Mouse (Mus musculus): ENCODE results near the gene Cnnm3. TPM values are rescaled to one million over a fixed set of nuclear protein-coding genes. Genes with fewer than 3 reads are reported as not detected.

Cnnm3 gene
- polyA plus RNA-seq, 1 experiment, result 13.0 TPM

- WGBS, result 72% methylated on average over 3 of the region's 3 CpGs
- no peaks in the 10 kb centered on the region; the same call in 1 of the 2 replicates for H3K4me1 ChIP-seq (ENCODE audit: control insufficient read depth, insufficient read depth, insufficient read length, low read length)
- no peak for TF ChIP-seq POLR2A (IDR thresholded peaks at IDR 0.05; ENCODE audit: low read depth, low read length)
- H3K27ac ChIP-seq (ENCODE audit: insufficient read depth, low read depth, low read length), result no peak overlapping the region
- H3K36me3 ChIP-seq (ENCODE audit: control insufficient read depth, insufficient read depth, low read length), result peaks cover 38% of the 10 kb centered on the region
- H3K4me3 ChIP-seq (ENCODE audit: low read depth, low read length), result no peak overlapping the region
- no peaks in the 10 kb centered on the region for H3K27me3 ChIP-seq (ENCODE audit: control insufficient read depth, insufficient read depth, low read length)
Observed at GRCm38 (mm10) chr1:36518259-36518658, 6.6 kb downstream of the Cnnm3 start.

- Histone ChIP-seq H3K4me3 (ENCODE audit: low read depth, low read length) (no peak overlapping the region), H3K27ac (ENCODE audit: insufficient read depth, low read depth, low read length) (no peak overlapping the region), H3K27me3 (ENCODE audit: control insufficient read depth, insufficient read depth, low read length) (no peaks in the 10 kb centered on the region), H3K36me3 (ENCODE audit: control insufficient read depth, insufficient read depth, low read length) (peaks cover 48% of the 10 kb centered on the region), H3K4me1 (ENCODE audit: control insufficient read depth, insufficient read depth, insufficient read length, low read length) (no peaks in the 10 kb centered on the region)
- no peak for TF ChIP-seq POLR2A (IDR thresholded peaks at IDR 0.05; ENCODE audit: low read depth, low read length)
- WGBS, result 78% methylated on average over 11 of the region's 11 CpGs
Observed at GRCm38 (mm10) chr1:36519626-36520025, 8.0 kb downstream of the Cnnm3 start.

- Histone ChIP-seq H3K27me3 (ENCODE audit: control insufficient read depth, insufficient read depth, low read length) (no peaks in the 10 kb centered on the region), H3K36me3 (ENCODE audit: control insufficient read depth, insufficient read depth, low read length) (peaks cover 63% of the 10 kb centered on the region), H3K4me1 (ENCODE audit: control insufficient read depth, insufficient read depth, insufficient read length, low read length) (no peaks in the 10 kb centered on the region), H3K27ac (ENCODE audit: insufficient read depth, low read depth, low read length) (no peak overlapping the region), H3K4me3 (ENCODE audit: low read depth, low read length) (no peak overlapping the region)
- TF ChIP-seq CTCF (IDR thresholded peaks at IDR 0.05; ENCODE audit: extremely low read depth, insufficient read length, insufficient replicate concordance, low read depth, low read length) (no peak), POLR2A (IDR thresholded peaks at IDR 0.05; ENCODE audit: low read depth, low read length) (no peak)
- 95% methylated on average over 7 of the region's 7 CpGs for WGBS
Observed at GRCm38 (mm10) chr1:36522210-36522609, 10.5 kb downstream of the Cnnm3 start.

GRCm38 (mm10) chr1:36523332-36524013 is 11.8 kb downstream of the Cnnm3 start:
- H3K36me3 ChIP-seq (ENCODE audit: control insufficient read depth, insufficient read depth, low read length), result peaks cover 63% of the 10 kb centered on the region
- no peak overlapping the region for H3K27ac ChIP-seq (ENCODE audit: insufficient read depth, low read depth, low read length)
- H3K4me3 ChIP-seq (ENCODE audit: low read depth, low read length), result no peak overlapping the region
- 34% methylated on average over 9 of the region's 9 CpGs for WGBS
- no peaks in the 10 kb centered on the region for H3K4me1 ChIP-seq (ENCODE audit: control insufficient read depth, insufficient read depth, insufficient read length, low read length)
- H3K27me3 ChIP-seq (ENCODE audit: control insufficient read depth, insufficient read depth, low read length), result no peaks in the 10 kb centered on the region
- TF ChIP-seq CTCF (IDR thresholded peaks at IDR 0.05; ENCODE audit: extremely low read depth, insufficient read length, insufficient replicate concordance, low read depth, low read length), result no peak

GRCm38 (mm10) chr1:36524058-36524457 is 12.4 kb downstream of the Cnnm3 start:
- WGBS, result 71% methylated on average over 5 of the region's 5 CpGs
- no peaks in the 10 kb centered on the region for H3K4me1 ChIP-seq (ENCODE audit: control insufficient read depth, insufficient read depth, insufficient read length, low read length)
- H3K36me3 ChIP-seq (ENCODE audit: control insufficient read depth, insufficient read depth, low read length), result peaks cover 58% of the 10 kb centered on the region
- no peak overlapping the region for H3K4me3 ChIP-seq (ENCODE audit: low read depth, low read length)
- TF ChIP-seq POLR2A (IDR thresholded peaks at IDR 0.05; ENCODE audit: low read depth, low read length), result no peak
- TF ChIP-seq CTCF (IDR thresholded peaks at IDR 0.05; ENCODE audit: extremely low read depth, insufficient read length, insufficient replicate concordance, low read depth, low read length), result no peak
- no peaks in the 10 kb centered on the region for H3K27me3 ChIP-seq (ENCODE audit: control insufficient read depth, insufficient read depth, low read length)
- H3K27ac ChIP-seq (ENCODE audit: insufficient read depth, low read depth, low read length), result no peak overlapping the region

- Histone ChIP-seq H3K36me3 (ENCODE audit: control insufficient read depth, insufficient read depth, low read length) (peaks cover 47% of the 10 kb centered on the region), H3K4me3 (ENCODE audit: low read depth, low read length) (no peak overlapping the region), H3K27me3 (ENCODE audit: control insufficient read depth, insufficient read depth, low read length) (no peaks in the 10 kb centered on the region), H3K27ac (ENCODE audit: insufficient read depth, low read depth, low read length) (no peak overlapping the region), H3K4me1 (ENCODE audit: control insufficient read depth, insufficient read depth, insufficient read length, low read length) (no peaks in the 10 kb centered on the region)
- 79% methylated on average over 12 of the region's 12 CpGs for WGBS
- no peak for TF ChIP-seq POLR2A (IDR thresholded peaks at IDR 0.05; ENCODE audit: low read depth, low read length)
- TF ChIP-seq CTCF (IDR thresholded peaks at IDR 0.05; ENCODE audit: extremely low read depth, insufficient read length, insufficient replicate concordance, low read depth, low read length), result no peak
Observed at GRCm38 (mm10) chr1:36525774-36526173, 14.1 kb downstream of the Cnnm3 start.

GRCm38 (mm10) chr1:36526903-36527302 is 15.2 kb downstream of the Cnnm3 start:
- whole genome bisulfite sequencing, result 88% methylated on average over 10 of the region's 10 CpGs
- Histone ChIP-seq H3K4me3 (ENCODE audit: low read depth, low read length) (no peak overlapping the region), H3K36me3 (ENCODE audit: control insufficient read depth, insufficient read depth, low read length) (peaks cover 35% of the 10 kb centered on the region), H3K4me1 (ENCODE audit: control insufficient read depth, insufficient read depth, insufficient read length, low read length) (no peaks in the 10 kb centered on the region), H3K27me3 (ENCODE audit: control insufficient read depth, insufficient read depth, low read length) (no peaks in the 10 kb centered on the region), H3K27ac (ENCODE audit: insufficient read depth, low read depth, low read length) (no peak overlapping the region)
- TF ChIP-seq POLR2A (IDR thresholded peaks at IDR 0.05; ENCODE audit: low read depth, low read length) (no peak), CTCF (IDR thresholded peaks at IDR 0.05; ENCODE audit: extremely low read depth, insufficient read length, insufficient replicate concordance, low read depth, low read length) (no peak)

Data from small intestine, adult 2 months (tissue).